Mouse (Mus musculus) MEL (cell line): Measurements from ENCODE around the gene Sclt1. TPM values are rescaled to one million over a fixed set of nuclear protein-coding genes. Genes with fewer than 3 reads are reported as not detected.

Source experiments
- DNase-seq: peaks from one replicate; pipeline ENCODE4 v3.0.0; 2011; ENCODE audit warnings: low read depth, low spot score
- H3K27ac ChIP-seq: 2 replicates; pipeline ENCODE4 v1.5.1; 2012; ENCODE audit warnings: low read depth, mild to moderate bottlenecking, control low read depth, low read length, moderate library complexity; ENCODE audit not compliant: control insufficient read depth
- H3K27me3 ChIP-seq, 2 experiments: fragments of 150-350 bp in 1 of 2; sonication (generic) in 1 of 2; 2 replicates each; pipeline ENCODE4 v1.6.1; 2012; ENCODE audit warnings: low read length in 2 of 2, mild to moderate bottlenecking in 2 of 2, improper control_type of control experiment in 1 of 2, moderate library complexity in 1 of 2; ENCODE audit not compliant: insufficient read depth in 2 of 2, control insufficient read depth in 1 of 2
- H3K36me3 ChIP-seq, 2 experiments: 2 replicates each; pipeline ENCODE4 v1.6.1; 2012 to 2014; ENCODE audit warnings: low read length in 2 of 2, improper control_type of control experiment in 1 of 2, inconsistent platforms in 1 of 2, mild to moderate bottlenecking in 1 of 2; ENCODE audit not compliant: insufficient read depth in 2 of 2, control insufficient read depth in 1 of 2
- H3K4me1 ChIP-seq, 2 experiments: fragments of 150-350 bp in 1 of 2; sonication (generic) in 1 of 2; 2 replicates each; pipeline ENCODE4 v1.6.1; 2012; ENCODE audit warnings: low read length in 2 of 2, improper control_type of control experiment in 1 of 2, mild to moderate bottlenecking in 1 of 2; ENCODE audit not compliant: insufficient read depth in 2 of 2, control insufficient read depth in 1 of 2
- H3K4me3 ChIP-seq, 2 experiments: fragments of 150-350 bp in 1 of 2; sonication (generic) in 1 of 2; 2 replicates each; pipeline ENCODE4 v1.5.1; 2012; ENCODE audit warnings: low read depth in 2 of 2, low read length in 2 of 2, mild to moderate bottlenecking in 2 of 2, moderate library complexity in 2 of 2, control low read depth in 1 of 2, improper control_type of control experiment in 1 of 2; ENCODE audit not compliant: control insufficient read depth in 1 of 2, insufficient read depth in 1 of 2
- H3K79me2 ChIP-seq: 2 replicates; pipeline ENCODE4 v1.6.1; 2012; ENCODE audit warnings: mild to moderate bottlenecking, low read length, moderate library complexity; ENCODE audit not compliant: control insufficient read depth, poor library complexity, insufficient read depth
- H3K9ac ChIP-seq: 2 replicates; pipeline ENCODE4 v1.6.1; 2012; ENCODE audit warnings: low read depth, mild to moderate bottlenecking, control low read depth, low read length, moderate library complexity; ENCODE audit not compliant: control insufficient read depth, poor library complexity, severe bottlenecking
- H3K9me3 ChIP-seq: fragments of 150-350 bp; sonication (generic); replicated peaks from 2 replicates; pipeline ENCODE4 v1.6.1; 2012; ENCODE audit warnings: mild to moderate bottlenecking, low read length, improper control_type of control experiment, moderate library complexity; ENCODE audit not compliant: insufficient read depth
- CHD1 ChIP-seq: IDR thresholded peaks from 2 replicates; pipeline ENCODE4 v1.6.1; 2012; ENCODE audit warnings: low read depth, mild to moderate bottlenecking, inconsistent platforms, low read length, improper control_type of control experiment
- E2F4 ChIP-seq: IDR thresholded peaks from 2 replicates; pipeline ENCODE4 v1.6.1; 2011; ENCODE audit warnings: low read depth, low read length, improper control_type of control experiment, borderline replicate concordance
- ELF1 ChIP-seq: IDR thresholded peaks from 2 replicates; pipeline ENCODE4 v1.6.1; 2014; ENCODE audit warnings: low read depth, mild to moderate bottlenecking, inconsistent platforms, low read length, improper control_type of control experiment, moderate library complexity
- GABPA ChIP-seq: IDR thresholded peaks from 2 replicates; pipeline ENCODE4 v1.6.1; 2012; ENCODE audit warnings: low read depth, mild to moderate bottlenecking, inconsistent platforms, low read length, improper control_type of control experiment, moderate library complexity
- GATA1 ChIP-seq: IDR thresholded peaks from 2 replicates; pipeline ENCODE4 v1.6.1; 2011; ENCODE audit warnings: low read depth, low read length, improper control_type of control experiment
- HCFC1 ChIP-seq: IDR thresholded peaks from 2 replicates; pipeline ENCODE4 v1.6.1; 2012; ENCODE audit warnings: low read depth, mild to moderate bottlenecking, inconsistent platforms, low read length, improper control_type of control experiment, moderate library complexity
- KAT2A ChIP-seq: conservative IDR thresholded peaks from 2 replicates; pipeline ENCODE4 v1.6.1; 2012; ENCODE audit warnings: low read depth, low read length, improper control_type of control experiment, inconsistent platforms
- MEF2A ChIP-seq: IDR thresholded peaks from 2 replicates; pipeline ENCODE4 v1.6.1; 2014; ENCODE audit warnings: low read depth, mild to moderate bottlenecking, inconsistent platforms, low read length, improper control_type of control experiment; ENCODE audit not compliant: poor library complexity, insufficient replicate concordance, severe bottlenecking; ENCODE audit errors: extremely low read depth
- MYB ChIP-seq: IDR thresholded peaks from 2 replicates; pipeline ENCODE4 v1.6.1; 2011; ENCODE audit warnings: mild to moderate bottlenecking, low read depth, low read length, improper control_type of control experiment
- MYC ChIP-seq: IDR thresholded peaks from 2 replicates; pipeline ENCODE4 v1.6.1; 2011; ENCODE audit warnings: low read depth, mild to moderate bottlenecking, low read length, improper control_type of control experiment, moderate library complexity
- NRF1 ChIP-seq: IDR thresholded peaks from 2 replicates; pipeline ENCODE4 v1.6.1; 2014; ENCODE audit warnings: low read depth, mild to moderate bottlenecking, inconsistent platforms, low read length, improper control_type of control experiment, moderate library complexity; ENCODE audit not compliant: poor library complexity, insufficient read depth, severe bottlenecking
- POLR2AphosphoS2 ChIP-seq: IDR thresholded peaks from 2 replicates; pipeline ENCODE4 v1.6.1; 2011; ENCODE audit warnings: low read length, improper control_type of control experiment
- SIN3A ChIP-seq: IDR thresholded peaks from 2 replicates; pipeline ENCODE4 v1.6.1; 2012; ENCODE audit warnings: low read length, improper control_type of control experiment, inconsistent platforms
- SMC3 ChIP-seq: IDR thresholded peaks from 2 replicates; pipeline ENCODE4 v1.6.1; 2011; ENCODE audit warnings: low read depth, low read length, improper control_type of control experiment
- TBP ChIP-seq: IDR thresholded peaks from 2 replicates; pipeline ENCODE4 v1.8.0; 2011; ENCODE audit warnings: low read depth, low read length, improper control_type of control experiment
- USF2 ChIP-seq, 2 experiments: IDR thresholded peaks; 2 replicates each; pipeline ENCODE4 v1.6.1; 2011 to 2012; ENCODE audit warnings: improper control_type of control experiment in 2 of 2, low read length in 2 of 2, borderline replicate concordance in 1 of 2, inconsistent platforms in 1 of 2, low read depth in 1 of 2, mild to moderate bottlenecking in 1 of 2; ENCODE audit not compliant: insufficient read depth in 1 of 2
- ZC3H11A ChIP-seq: IDR thresholded peaks from 2 replicates; pipeline ENCODE4 v1.6.1; 2012; ENCODE audit warnings: low read depth, mild to moderate bottlenecking, inconsistent platforms, low read length, improper control_type of control experiment
- ZKSCAN1 ChIP-seq: IDR thresholded peaks from 2 replicates; pipeline ENCODE4 v1.6.1; 2012; ENCODE audit warnings: low read depth, mild to moderate bottlenecking, inconsistent platforms, low read length, improper control_type of control experiment, moderate library complexity
- ZNF384 ChIP-seq: IDR thresholded peaks from 2 replicates; pipeline ENCODE4 v1.6.1; 2012; ENCODE audit warnings: low read depth, mild to moderate bottlenecking, inconsistent platforms, low read length, improper control_type of control experiment
- polyA plus RNA-seq, 2 experiments: library from polyadenylated mRNA; stranded (reverse) in 1 of 2; unstranded in 1 of 2; fragments of >175 nt in 1 of 2; fragments of >200 nt in 1 of 2; gene quantifications; 2 replicates each; pipeline versions ENCODE4 v1.2.1 to v1.2.4; 2012; ENCODE audit warnings: low replicate concordance in 2 of 2, low read depth in 1 of 2; ENCODE audit not compliant: insufficient read length in 2 of 2, insufficient read depth in 1 of 2, missing spikeins in 1 of 2
- total RNA-seq: library from RNA; depleted of rRNA; stranded (reverse); fragments of 300-350 nt; gene quantifications from 2 replicates; pipeline ENCODE4 v1.2.3, GENCODE M21; 2012

Gene Sclt1
- total and polyA plus RNA-seq, 3 experiments: 6.4 to 8.7 TPM; not detected in 1

DNA sequence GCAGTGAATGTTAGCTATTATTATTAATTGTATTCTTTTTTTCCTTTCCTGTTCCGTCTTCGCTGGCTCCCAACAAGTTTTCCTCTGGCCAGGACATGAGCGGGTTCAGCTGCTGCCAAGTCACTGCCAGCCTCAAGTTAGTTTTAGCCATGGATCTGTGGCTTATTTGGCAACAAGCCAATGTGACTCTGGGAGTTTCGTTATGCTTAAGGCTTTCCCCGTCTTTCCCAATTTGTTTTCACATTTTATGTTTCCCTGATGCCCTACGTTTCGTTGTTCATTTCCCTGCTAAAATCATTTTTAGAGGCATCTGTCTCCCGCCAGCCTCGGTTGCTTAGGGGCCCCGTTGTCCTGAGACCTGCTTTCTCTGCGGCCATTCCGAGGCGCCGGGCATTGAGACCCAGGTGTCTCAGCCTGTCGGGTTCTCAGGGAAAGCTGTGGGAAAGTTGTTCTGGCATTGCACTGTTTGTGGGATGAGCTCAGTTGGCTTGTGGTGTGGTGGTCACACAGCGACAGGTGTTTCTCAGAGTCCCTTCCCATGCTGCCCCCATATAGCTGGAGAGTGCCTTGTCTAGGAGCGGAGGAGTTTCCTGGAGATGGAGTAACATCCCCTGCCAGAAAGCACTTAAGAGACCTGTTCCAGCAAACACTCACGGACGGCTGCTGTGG is 152.9 kb downstream of the Sclt1 start:
- no peak overlapping the region for H3K27ac ChIP-seq
- H3K27me3 ChIP-seq: no peaks in the 10 kb centered on the region
- peaks cover 59% of the 10 kb centered on the region for H3K79me2 ChIP-seq
- H3K4me3 ChIP-seq: no peak overlapping the region
- H3K4me1 ChIP-seq: no peaks in the 10 kb centered on the region
- H3K36me3 ChIP-seq: peaks cover 4 to 44% of the 10 kb centered on the region in 2 experiments
- no peak for TF ChIP-seq GABPA
- TF ChIP-seq NRF1: no peak
- no peak for TF ChIP-seq SIN3A
- TF ChIP-seq POLR2AphosphoS2: no peak
- TF ChIP-seq MYC: no peak
- TF ChIP-seq MYB: no peak
- TF ChIP-seq CHD1: no peak
- no peak for TF ChIP-seq ZKSCAN1
- TF ChIP-seq MEF2A: no peak
- no peak overlapping the region for H3K9ac ChIP-seq
- DNase-seq: no peak
- H3K9me3 ChIP-seq: no peaks in the 10 kb centered on the region

DNA sequence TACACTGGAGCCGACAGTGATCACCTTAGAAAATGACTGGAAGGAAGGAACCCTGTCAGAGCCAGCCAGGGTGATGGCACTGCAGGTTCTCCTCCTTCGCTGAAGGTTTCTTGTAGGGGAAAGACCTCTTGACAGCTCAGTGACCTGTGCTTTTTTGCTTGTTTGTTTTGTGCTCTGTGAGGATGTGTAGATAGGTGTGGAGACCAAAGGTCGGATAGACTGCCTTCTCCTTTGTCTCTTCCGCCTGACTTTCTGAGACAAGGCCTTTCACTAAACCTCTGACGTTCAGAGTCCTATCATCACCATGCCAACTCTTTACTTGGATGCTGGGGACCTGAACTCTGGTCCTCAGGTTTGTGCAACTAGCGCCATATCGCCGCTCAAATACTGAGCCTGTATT is 153.8 kb downstream of the Sclt1 start:
- no peak for DNase-seq
- H3K4me1 ChIP-seq: no peaks in the 10 kb centered on the region
- TF ChIP-seq GATA1: no peak
- TF ChIP-seq ZNF384: no peak
- no peak for TF ChIP-seq MEF2A
- no peaks in the 10 kb centered on the region for H3K27me3 ChIP-seq
- H3K36me3 ChIP-seq: peaks cover 6 to 40% of the 10 kb centered on the region in 2 experiments
- no peaks in the 10 kb centered on the region for H3K9me3 ChIP-seq
- peaks cover 63% of the 10 kb centered on the region for H3K79me2 ChIP-seq
- no peak overlapping the region for H3K27ac ChIP-seq
- no peak overlapping the region for H3K9ac ChIP-seq
- no peak overlapping the region for H3K4me3 ChIP-seq

DNA sequence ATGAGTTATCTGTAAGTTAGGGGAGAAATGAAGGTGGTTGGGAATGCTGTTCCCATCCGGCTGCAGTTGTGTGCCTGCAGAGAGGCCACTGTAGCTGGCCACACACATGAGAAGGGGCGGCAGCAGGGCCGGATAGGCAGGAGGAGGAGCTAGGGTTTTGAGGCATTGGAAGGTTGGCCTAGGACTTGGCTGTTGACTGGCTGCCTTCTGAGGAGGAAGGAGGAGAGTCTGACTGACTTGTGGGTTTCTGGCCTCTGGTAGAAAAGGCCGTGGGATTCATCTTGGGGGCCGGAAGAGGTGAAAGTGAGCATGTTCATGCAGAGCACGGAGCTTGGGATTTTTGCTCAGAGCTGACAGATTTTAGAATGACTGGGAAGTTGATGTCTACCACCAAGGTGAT is 154.7 kb downstream of the Sclt1 start:
- Histone ChIP-seq H3K27ac (no peak overlapping the region), H3K9me3 (no peaks in the 10 kb centered on the region), H3K9ac (no peak overlapping the region), H3K36me3 (peaks cover 6 to 37% of the 10 kb centered on the region in 2 experiments), H3K4me1 (no peaks in the 10 kb centered on the region), H3K27me3 (no peaks in the 10 kb centered on the region), H3K79me2 (peaks cover 70% of the 10 kb centered on the region), H3K4me3 (no peak overlapping the region)
- no peak for DNase-seq
- TF ChIP-seq E2F4 (no peak), CHD1 (no peak), KAT2A (no peak), USF2 (IDR thresholded peaks at IDR 0.05; ENCODE audit: borderline replicate concordance in 1 of 2, insufficient read depth in 1 of 2, low read depth in 1 of 2, low read length in 2 of 2) (no peak), ZC3H11A (no peak), HCFC1 (no peak), ZNF384 (no peak), TBP (no peak), POLR2AphosphoS2 (no peak), ELF1 (no peak), SMC3 (no peak)
